Mouse (Mus musculus) left cerebral cortex, adult 11 months (tissue): Measurements from ENCODE around the gene Ebf1.

Experiments used
- DNase-seq: peaks from one replicate; pipeline ENCODE4 v3.0.0; 2022; ENCODE audit warnings: low spot score

Gene Ebf1

DNA sequence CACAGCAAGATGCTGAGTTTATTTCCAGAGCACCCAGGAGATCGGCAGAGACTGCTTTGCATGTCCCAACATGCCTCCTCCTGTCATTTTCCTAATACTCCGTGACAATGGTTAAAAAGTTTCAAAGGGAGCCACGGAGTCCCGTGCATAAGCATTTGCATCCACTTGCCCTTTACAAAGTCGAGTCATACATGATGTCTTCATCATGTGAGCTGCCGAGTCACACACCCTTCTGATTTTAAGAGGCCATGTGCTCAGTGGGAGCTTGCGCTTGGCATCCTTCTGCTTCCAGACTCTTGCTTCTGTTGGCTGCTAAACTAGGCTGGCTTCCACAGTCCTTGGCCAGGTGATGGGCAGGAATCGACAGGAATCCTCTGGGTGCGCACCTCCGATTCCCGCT, 336.7 kb downstream of the Ebf1 start:
- no peak for DNase-seq

DNA sequence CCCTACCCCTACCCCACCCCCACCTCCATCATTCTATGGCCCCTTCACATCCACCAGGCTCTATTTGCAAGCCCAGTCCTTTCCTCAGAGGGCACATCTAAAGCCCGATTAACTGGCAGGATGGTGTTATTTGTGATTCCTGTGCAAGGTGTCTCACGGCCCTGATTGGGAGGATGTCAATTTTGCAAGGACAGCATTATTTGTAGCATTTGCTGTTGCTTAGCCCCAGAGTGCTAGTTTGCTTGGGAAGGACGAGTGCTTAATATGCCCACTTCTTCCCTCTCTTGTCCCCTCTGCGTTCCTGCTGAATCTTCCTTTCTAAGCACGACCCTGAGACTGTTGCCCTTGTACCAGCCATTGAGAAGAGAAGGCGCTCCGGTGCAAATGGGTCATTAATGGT, 337.2 kb downstream of the Ebf1 start:
- DNase-seq, result no peak

DNA sequence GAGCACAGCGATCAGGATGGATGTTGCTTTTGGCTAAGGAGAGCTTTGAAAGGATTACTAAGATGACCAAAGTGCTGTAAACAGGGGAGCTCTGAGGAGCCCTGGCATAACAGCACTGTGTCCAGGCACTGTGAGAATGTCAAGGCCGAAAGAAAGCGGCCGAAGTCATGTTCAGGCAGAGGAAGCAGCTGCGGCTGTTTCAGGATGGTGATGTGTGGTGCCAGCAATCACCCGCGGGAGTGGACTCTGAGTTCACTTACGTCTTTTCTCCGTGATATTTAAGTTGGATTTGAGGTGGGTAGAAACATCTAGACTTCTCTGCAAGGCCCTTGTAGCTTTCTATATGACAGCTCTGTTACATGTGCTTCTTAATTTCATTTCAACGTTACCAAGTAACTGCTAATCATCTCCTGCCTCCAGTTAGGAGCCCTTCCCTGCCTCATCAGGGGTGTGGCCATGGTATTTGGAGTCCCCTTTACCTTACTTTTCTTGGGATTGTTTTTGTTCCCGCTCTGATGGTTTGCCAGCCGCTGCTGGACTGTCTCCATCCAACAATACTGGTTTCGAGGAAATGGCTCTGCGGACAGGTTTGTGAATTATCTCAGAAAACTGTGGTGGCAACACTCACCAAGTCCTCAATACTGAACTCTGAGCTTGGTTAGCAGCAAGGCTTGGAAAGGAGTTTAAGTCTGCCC, 345.8 kb downstream of the Ebf1 start:
- no peak for DNase-seq

DNA sequence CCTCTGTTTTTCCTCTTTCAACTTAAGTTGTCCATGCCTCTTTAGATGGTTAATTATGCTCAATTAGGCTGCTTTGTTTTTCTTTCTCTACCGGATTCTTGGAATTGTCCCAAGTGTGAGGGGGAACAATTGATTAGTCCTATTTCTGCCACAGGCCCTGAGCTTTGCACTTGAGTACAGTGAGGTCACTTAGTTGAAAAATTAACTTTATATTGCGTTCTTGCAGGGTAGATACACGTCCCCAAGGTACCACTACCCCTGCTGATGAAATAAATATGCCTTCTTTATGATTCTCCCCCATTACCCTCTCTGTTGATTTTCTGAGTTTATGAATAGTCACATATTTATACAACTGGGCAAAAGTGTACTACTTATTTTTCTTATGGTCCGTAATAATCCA, 351.9 kb downstream of the Ebf1 start:
- no peak for DNase-seq

DNA sequence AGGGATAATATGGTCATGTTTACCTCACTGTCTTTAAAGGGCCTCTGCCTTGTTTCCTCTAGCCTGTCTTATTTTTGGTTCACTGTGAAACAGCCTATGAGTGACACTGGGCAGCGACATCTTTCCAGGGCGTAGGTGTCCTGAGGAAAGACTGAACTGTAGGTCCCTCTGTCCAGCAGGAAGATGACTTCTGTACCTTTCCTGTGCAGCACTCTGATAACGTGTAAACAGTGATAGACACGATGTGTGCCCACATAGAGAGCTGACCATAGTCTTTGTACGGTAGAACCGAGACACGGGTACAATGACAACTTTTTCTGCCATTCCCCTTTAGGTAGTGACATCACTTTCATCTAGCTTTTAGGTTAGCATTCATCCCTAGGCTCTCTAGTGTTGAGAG, 357.2 kb downstream of the Ebf1 start:
- DNase-seq, result no peak

DNA sequence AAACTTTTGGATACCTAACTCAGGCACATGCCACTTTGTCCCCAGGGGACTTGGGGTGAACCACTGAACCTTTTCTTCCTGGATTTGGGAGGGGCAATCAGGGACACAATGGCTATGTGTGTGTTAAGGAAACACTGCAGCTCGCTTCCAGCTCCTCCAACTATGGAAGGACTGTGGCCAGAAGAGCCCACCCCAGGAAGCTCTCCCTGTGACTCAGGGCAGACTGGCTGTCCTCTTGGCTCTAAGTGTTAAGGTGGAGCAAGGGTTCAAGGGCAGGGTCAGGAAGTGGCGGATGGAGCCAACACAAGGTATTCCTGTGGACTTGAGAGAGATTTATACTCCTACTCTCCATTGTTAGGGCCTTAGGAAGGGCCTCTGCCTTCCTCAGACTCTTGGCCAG, 358.0 kb downstream of the Ebf1 start:
- DNase-seq, result no peak

DNA sequence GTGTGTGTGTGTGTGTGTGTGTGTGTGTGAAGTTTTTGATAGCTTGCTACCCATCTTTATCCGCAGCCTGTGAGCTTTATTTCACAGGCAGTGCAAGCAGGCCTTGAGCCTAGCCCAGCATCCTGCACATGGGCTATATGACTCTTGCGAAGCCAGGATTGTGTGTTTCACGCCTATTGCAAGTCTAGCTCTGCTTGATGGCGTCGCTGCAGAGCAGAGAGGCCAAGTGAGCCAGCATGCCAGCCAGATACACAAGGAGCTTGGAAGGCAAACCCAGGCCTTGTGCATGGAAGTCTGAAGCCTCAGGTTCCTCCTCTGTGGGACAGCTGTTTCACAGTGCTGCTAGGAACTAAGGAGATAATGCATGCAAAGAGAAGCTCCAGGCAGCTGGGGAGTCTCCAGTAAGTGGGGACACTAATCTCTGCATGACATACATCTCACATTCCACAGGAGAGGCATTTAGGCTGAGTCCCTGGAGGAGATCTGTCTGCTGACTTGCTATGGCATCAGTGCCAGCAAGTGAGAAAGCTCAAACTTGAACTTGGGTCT, 359.2 kb downstream of the Ebf1 start:
- no peak for DNase-seq

DNA sequence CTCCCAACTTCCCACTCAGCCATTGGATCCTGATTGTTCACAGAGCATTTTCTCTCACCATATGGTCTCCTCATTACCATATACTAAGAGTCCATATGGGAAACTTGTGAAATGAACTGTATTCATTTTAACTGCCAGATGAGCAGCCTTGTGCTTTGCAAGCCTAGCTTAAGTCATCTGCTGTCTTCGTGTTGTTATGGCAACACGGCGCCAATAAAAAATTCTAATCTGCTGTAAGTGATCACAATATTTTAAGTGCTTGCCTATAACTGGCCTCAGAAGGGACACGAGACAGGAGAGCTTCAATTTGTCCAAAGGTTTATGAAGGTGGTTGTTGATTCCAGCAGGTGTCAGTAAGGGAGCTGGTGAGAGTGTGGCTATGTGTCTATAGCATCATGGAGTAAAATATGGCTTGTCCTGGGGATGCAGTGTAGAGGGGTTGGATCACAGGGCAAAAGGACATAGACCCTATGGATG, 360.8 kb downstream of the Ebf1 start:
- peak; percentile 15 for DNase-seq

DNA sequence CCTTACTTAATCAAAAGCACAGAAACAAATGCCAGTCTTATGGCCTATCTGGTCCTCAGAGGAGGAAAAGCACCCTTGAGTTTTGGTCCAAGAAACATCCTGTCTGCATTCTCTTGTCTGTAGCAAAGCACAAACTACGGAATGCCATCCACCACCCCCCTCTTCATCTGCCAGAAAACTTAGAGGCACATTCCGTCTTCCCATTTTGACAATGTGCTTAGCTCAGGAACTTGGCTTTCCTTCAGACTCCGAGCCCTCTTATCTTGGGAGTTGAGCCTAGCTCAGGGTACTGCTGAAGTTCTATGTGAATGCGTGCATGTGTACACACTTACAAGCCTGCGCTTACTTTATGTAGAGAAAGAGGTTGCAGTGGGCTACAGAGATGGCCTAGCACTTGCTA, 362.3 kb downstream of the Ebf1 start:
- no peak for DNase-seq

DNA sequence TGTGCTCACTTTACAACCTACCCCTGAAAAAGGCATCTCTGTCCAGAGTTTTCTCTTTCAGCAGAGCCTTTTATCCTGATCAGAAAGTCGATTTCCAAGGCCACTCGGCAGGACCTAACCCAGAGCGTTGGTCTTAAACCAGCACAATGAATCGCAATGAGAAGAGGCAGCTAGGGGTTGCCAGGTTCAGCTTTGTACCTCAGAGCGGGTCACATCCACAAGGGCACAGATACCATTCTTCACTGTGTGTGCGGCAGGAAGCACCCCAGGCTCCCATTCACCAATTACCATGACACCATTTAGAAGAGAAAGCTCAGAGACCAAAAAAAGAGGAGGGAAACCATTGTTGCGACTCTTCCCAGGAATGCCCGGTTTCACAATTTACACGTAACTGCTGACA, 365.1 kb downstream of the Ebf1 start:
- DNase-seq, result no peak

DNA sequence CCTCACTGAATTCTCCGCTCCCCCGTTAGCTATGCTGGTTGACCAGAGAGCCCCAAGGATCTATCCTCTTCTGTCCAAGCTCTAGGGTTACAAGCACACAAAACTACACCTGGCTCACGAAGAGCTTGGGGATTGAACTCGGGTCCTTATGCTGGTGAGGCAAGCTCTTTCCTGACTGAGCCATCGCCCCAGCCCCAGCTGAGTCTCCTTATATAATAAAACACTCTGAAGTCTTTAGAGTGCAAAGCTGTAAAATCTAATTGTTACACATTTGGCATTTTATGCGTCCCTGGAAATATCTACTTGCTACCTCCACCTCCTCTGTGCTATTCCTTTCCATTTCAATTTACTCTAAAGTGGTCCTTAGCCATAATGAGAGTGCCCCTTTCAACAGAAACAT, 366.8 kb downstream of the Ebf1 start:
- no peak for DNase-seq

DNA sequence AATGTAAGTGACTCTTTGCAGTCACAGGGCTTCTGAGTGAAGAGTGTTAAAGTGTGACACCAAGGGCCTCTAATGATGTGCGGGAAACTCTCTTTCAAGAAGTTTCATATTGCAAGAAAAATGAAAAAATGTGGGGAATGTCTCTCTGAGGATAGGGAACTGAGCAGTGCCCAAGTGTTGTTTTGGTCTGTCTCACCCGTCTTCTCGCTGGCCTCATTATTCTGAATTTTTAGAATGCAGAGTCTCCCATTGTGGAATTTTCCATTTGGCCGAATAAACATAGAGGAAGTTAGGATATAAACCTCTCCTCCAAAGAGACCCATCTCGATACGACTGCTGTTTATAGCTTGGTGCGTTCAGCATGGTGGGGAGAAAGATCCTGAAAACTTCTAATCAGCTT, 367.3 kb downstream of the Ebf1 start:
- DNase-seq, result no peak

DNA sequence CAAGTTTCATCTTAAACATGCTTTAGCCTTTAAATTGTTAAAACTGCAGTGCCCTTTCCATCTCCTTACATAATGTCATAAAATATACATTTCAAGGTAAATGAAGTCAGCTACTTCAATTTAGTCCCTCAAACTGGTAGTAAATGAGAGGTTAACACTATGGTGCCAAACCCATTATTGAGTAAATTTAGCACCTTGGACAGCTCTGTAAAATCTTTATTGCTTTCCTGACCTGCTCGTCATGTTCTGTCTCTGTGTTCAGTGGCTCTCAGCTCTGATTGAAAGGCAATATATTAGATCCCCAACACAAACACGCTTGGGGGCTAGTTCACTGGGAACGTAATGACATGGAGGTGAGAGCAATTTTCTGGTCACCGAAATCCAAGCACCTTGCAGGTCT, 370.7 kb downstream of the Ebf1 start:
- no peak for DNase-seq

DNA sequence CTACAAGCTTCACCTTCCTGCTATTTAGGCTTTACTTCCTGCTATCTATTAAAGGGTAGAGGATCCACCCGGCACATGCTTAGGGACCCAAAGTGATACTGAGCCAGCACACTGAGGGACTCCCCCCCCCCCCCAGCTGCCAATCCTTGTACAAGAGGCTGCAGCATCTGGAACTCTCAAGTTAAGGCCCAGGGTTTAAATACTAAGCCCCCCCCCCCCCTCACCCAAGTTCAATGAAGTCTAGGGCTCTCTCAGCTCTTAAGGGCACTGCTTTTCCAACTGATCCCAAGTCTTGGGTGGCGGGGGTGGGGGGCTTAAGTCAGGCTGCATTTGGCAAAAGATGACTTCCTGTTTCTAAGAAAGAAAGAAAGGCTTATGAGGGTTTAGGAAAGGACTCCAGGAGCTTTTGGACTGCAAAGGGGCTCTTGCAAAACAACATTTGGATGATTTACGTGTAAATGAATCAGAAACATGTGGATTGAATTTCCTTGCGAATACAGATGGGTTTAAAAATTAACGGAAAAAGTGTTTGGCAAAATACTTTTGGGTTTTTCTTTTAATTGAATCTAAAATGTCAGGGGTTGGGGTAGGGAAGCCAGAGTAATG, 385.7 kb downstream of the Ebf1 start:
- no peak for DNase-seq

DNA sequence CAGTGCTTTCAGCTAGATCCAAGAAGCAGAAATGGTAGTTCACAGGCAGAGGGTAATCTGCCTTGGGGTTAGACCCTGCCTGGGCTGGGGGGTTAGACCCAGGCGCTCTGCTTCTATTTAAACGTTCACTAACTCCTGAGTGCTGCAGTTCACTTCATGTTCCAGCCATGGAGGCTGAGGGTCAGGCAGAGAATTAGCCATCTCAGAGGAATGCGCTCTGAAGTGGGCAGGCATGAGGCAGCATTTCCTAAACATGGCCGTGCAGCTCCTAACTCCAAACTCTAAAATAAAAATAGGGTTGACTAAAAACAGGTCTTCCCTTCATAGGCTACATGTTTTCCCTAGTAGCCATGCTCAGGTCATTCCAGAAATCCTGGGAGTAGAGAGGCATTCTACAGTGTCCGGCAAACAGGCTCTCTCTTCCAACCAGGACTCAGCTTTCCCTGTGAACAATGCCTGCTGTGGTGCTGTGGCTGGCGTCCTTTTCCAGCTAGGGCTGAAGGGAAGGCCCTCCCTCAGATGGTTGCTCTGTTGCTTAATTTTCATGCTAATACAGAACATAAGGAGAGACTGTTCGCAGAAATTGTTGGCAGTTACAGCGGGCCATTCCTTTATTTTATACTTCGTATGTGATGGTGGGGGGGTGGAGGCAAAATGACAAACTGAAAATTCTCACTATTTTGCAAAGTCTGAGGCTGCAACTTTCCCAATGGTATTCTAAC, 386.8 kb downstream of the Ebf1 start:
- no peak for DNase-seq

DNA sequence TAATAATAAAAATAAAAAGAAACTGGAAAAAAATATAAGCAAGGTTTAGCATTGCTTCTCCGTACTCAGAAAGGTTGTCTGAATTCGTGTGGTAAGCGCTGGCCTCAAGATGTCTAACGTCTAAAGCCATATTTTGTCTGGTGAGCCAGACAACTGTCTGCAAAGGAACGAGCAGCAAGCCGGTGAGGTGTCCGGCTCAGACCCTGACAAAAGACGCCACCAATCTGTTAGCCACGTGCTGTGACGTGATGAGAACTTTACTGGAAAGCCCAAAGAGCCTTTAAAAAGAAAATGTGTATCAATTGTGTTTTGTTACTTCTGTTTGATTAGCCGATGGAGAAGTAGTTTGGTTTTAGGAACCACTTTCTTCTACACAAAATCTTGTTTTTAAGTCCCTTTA, 390.2 kb downstream of the Ebf1 start:
- DNase-seq, result no peak

DNA sequence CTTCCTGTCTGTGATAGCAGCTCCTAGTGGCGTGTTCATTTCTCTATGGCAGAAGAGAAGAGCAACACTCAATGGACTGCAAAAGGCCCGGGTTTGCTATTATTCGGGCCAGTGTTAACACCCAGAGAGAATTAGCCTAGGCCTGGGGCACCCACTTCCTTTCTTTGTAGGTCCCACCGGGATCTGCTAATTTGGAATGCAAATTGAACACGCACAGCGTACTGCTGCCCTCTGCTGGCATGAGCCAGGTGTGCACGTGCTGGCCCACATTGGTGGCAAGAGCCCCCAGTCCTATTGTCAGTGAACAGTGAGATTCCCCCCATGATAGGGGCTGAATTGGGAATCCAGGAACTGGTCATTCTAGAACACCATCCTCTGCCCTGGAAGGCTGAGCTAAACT, 391.0 kb downstream of the Ebf1 start:
- peak; percentile 30 for DNase-seq

DNA sequence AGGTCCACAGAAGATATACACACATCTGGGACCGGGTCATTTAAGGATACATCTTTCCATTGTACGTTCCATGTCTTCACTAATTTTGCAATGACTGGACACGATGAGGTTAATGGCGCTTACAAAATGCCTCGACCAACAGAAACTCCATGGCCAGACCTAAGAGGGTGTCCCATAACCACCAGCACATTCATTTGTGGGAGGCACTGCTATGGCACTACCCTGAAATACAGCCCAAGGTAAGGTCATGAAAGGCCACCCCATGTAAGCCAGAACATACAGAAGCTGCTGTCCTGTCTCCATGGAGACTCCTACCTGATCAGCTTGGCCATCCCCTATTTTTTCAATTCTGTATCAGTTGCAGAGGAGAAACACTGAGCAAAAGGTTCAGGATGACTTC, 391.6 kb downstream of the Ebf1 start:
- DNase-seq, result no peak

DNA sequence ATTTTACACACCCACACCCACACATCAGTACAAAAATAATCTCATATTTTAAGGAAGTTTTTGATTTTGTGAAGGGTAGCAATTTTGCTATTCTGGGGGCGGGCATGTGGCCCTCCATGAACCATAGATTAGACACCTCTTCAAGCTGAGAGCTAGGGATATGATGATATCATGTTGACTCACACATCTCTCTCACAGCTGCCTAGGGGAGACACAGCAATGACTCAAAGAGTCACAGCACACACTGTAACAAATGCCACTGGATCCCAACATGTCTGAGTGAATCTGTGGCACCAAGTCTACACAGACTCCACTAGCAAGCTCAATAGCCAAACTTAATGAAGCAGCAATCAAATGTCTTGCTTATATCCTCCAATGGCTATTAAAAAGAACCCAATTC, 395.0 kb downstream of the Ebf1 start:
- DNase-seq, result no peak

DNA sequence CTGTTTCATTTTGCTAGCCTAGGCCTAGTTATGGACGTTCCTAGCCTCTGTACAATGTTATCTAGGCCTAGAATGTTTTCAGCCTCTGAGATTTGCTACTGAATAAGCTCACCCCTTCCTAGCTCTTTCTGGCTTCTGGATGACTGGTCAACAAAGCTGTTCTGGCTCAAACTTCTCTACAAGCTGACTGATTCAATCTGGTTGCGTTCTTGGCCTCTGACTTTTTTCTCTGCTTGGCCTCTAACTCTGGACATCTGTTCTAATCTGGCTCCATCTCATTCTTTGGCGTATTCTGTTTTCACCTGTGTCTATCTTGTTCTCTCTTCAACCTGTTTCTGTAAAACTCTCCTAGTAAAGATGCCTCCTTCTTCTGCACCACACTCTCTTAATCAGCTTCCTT, 400.4 kb downstream of the Ebf1 start:
- no peak for DNase-seq

DNA sequence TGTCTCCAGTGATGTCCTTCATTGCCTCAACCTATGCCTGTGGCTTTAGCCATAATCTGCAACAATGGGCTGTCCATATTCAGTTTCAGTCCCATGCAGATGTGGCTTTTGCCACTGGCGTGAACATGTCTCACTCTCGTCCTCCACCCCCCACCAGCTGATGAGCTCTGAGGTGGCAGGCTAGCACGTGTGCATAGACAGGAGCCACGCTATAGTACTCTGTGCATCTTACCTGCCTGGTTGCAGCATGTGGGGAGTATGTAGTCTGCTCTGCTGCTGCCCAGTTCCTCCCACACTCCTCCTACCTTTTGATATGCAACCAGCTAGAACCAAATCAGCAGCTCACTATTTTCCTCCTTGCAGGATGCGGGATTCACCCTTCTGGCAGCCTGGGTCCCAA, 408.9 kb downstream of the Ebf1 start:
- DNase-seq, result no peak

DNA sequence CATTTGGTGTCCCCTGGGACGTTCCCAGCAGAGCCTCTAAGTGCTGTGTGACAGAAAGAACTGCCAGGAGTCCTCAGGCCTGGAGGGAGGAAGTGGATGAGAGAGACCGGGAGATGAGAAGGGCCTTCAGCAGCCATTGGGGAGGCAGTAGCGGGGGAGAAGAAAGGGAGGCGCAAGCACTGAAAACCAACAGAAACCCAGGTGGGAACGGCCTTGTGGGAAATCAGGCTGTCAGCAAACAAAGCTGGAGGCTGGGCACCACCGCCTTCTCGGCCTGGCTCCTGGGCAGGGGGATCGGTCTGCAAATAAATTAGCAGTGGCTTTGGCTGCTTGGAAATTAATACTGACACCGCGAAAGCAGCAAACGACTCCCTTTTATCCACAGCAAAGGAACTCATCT, 409.6 kb downstream of the Ebf1 start:
- DNase-seq, result no peak

DNA sequence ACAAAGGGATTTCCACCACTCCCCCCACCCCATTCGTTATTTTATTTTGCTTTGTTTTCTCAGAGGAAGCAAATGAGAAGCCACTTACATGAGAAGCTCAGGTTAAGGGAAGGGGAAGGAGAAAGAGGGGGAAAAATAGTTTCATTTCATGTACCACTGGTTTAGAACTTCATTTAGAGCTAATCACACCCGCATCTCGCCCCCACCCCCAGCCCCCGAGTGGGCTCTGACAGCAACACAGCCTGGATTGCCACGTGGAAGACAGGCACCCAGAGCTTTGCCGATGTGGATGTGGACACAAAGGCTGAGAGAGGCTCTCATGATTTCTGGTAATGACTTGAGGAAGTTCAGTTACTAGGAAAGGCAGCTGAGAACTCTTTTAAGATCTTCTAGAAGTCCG, 410.0 kb downstream of the Ebf1 start:
- DNase-seq, result no peak
